Mouse (Mus musculus): ENCODE measurements at regions not wholly inside any gene's neighbourhood (a gene's known extent, or its start where the extent isn't known, plus 50 kb on each side); places are given as distances from the start of the nearest gene placed in this dataset.

GRCm38 (mm10) chr3:51115921-51116320 is 108.3 kb upstream of the Noct start:
- TF ChIP-seq CTCF (IDR thresholded peaks at IDR 0.05; ENCODE audit: low read depth, low read length) (no peak), POLR2A (IDR thresholded peaks at IDR 0.05; ENCODE audit: borderline replicate concordance, low read depth, low read length) (no peak)

All from bone marrow macrophage, adult 2 months (primary cell).